Mouse (Mus musculus) lung, embryonic 14.5 days (tissue): ENCODE measurements around the gene Fam118b. TPM values are rescaled to one million over a fixed set of nuclear protein-coding genes. Genes with fewer than 3 reads are reported as not detected.
A peak's percentile ranks its signal among the peaks of the same experiment; 100 is the strongest.

ENCODE experiments used
- ATAC-seq: fragments of 200-750 bp; cut with Nextera tagmentation; 2 replicates; pipeline ENCODE4 v1.8.0; 2017; ENCODE audit warnings: mild to moderate bottlenecking, moderate TSS enrichment, moderate library complexity; ENCODE audit not compliant: insufficient read depth
- DNase-seq: peaks from one replicate; pipeline ENCODE4 v3.0.0-alpha.2; 2015
- H3K27ac ChIP-seq: fragments of 300-500 bp; sonication (generic); 2 replicates; pipeline ENCODE4 v1.5.1; 2014; ENCODE audit warnings: low read depth, mild to moderate bottlenecking, moderate library complexity
- H3K27me3 ChIP-seq: fragments of 300-500 bp; sonication (generic); 2 replicates; pipeline ENCODE4 v1.6.1; 2014; ENCODE audit warnings: low read length, control low read depth; ENCODE audit not compliant: insufficient read depth
- H3K36me3 ChIP-seq: fragments of 300-500 bp; sonication (generic); 2 replicates; pipeline ENCODE4 v1.6.1; 2014; ENCODE audit warnings: control low read depth; ENCODE audit not compliant: insufficient read depth
- H3K4me1 ChIP-seq: fragments of 300-500 bp; sonication (generic); 2 replicates; pipeline ENCODE4 v1.6.1; 2014; ENCODE audit warnings: antibody characterized with exemption, control low read depth; ENCODE audit not compliant: insufficient read depth
- H3K4me2 ChIP-seq: fragments of 300-500 bp; sonication (generic); 2 replicates; pipeline ENCODE4 v1.6.1; 2014; ENCODE audit warnings: mild to moderate bottlenecking
- H3K4me3 ChIP-seq: fragments of 300-500 bp; sonication (generic); 2 replicates; pipeline ENCODE4 v1.5.1; 2014; ENCODE audit warnings: low read depth, low read length
- H3K9ac ChIP-seq: fragments of 300-500 bp; sonication (generic); 2 replicates; pipeline ENCODE4 v1.6.1; 2014
- H3K9me3 ChIP-seq: fragments of 300-500 bp; sonication (generic); 2 replicates; pipeline ENCODE4 v1.6.1; 2016; ENCODE audit warnings: low read depth, low read length, control low read depth
- CTCF ChIP-seq: IDR thresholded peaks from 2 replicates; pipeline ENCODE4 v1.5.1; 2016; ENCODE audit warnings: antibody characterized with exemption, low read depth
- WGBS: fragments of 180-500 bp; shearing (Covaris S2); extraction: QIAGEN DNeasy Blood & Tissue Kit; methylation state at CpG from one replicate; pipeline ENCODE4 v1.1.7; 2014; 5-methylcytosine and 5-hydroxymethylcytosine counted together
- polyA plus RNA-seq: library from polyadenylated mRNA; unstranded; fragments of >200 nt; fragmentation: Nextera tagmentation; extraction: Ambion mirVana; gene quantifications from 2 replicates; pipeline ENCODE4 v1.2.1, GENCODE M21; 2014

The Fam118b gene
- polyA plus RNA-seq, result 37.9 and 40.4 TPM in 2 replicates

GRCm38 (mm10) chr9:35267146-35267975 lies at the start of gene Fam118b, which contains the start of gene Rpusd4:
Gene Fam118b (minus strand): TSS chr9:35267805.
Gene Rpusd4 (plus strand): TSS chr9:35267865.
- peak within 1 kb of the TSS; percentile 75 for H3K4me3 ChIP-seq
- ATAC-seq (peak; percentile 97), DNase-seq (peak; percentile 96)
- H3K9ac ChIP-seq, result peak within 1 kb of the TSS; percentile 77
- H3K27me3 ChIP-seq, result no peaks in the 10 kb centered on the region
- H3K4me2 ChIP-seq, result peak within 1 kb of the TSS; percentile 90
- no peaks in the 10 kb centered on the region; the same call in 1 of the 2 replicates for H3K4me1 ChIP-seq
- H3K27ac ChIP-seq, result no peak within 1 kb of the TSS
- WGBS, result under 1% methylated on average over 62 of the region's 62 CpGs
- no peaks in the 10 kb centered on the region for H3K9me3 ChIP-seq
- TF ChIP-seq CTCF, result no peak
- peaks cover 8% of the 10 kb centered on the region for H3K36me3 ChIP-seq

- Histone ChIP-seq H3K4me1 (peaks cover 17% of the 10 kb centered on the region), H3K9me3 (no peaks in the 10 kb centered on the region), H3K4me3 (no peak overlapping the region), H3K36me3 (no peaks in the 10 kb centered on the region), H3K27me3 (no peaks in the 10 kb centered on the region; the same call in 1 of the 2 replicates), H3K27ac (no peak overlapping the region), H3K9ac (no peak overlapping the region), H3K4me2 (no peak overlapping the region)
- no peak for TF ChIP-seq CTCF
- DNase-seq, result no peak
- 55% methylated on average over 3 of the region's 3 CpGs for WGBS
- no peak for ATAC-seq
Observed at GRCm38 (mm10) chr9:35316771-35317211, 49.2 kb upstream of the Fam118b start.

GRCm38 (mm10) chr9:35314254-35314653 lies 46.6 kb upstream of the Fam118b start:
- no peak overlapping the region for H3K4me2 ChIP-seq
- no peaks in the 10 kb centered on the region for H3K9me3 ChIP-seq
- H3K9ac ChIP-seq, result no peak overlapping the region
- no peaks in the 10 kb centered on the region for H3K36me3 ChIP-seq
- peaks cover 17% of the 10 kb centered on the region for H3K4me1 ChIP-seq
- H3K27me3 ChIP-seq, result no peaks in the 10 kb centered on the region; the same call in 1 of the 2 replicates
- DNase-seq (no peak), ATAC-seq (no peak)
- 86% methylated on average over 1 of the region's 1 CpGs for WGBS
- no peak overlapping the region for H3K4me3 ChIP-seq
- TF ChIP-seq CTCF, result no peak
- no peak overlapping the region for H3K27ac ChIP-seq

GRCm38 (mm10) chr9:35313601-35314000 lies 46.0 kb upstream of the Fam118b start:
- H3K9me3 ChIP-seq, result no peaks in the 10 kb centered on the region
- WGBS, result 15% methylated on average over 4 of the region's 4 CpGs
- no peak overlapping the region for H3K4me2 ChIP-seq
- H3K36me3 ChIP-seq, result no peaks in the 10 kb centered on the region
- ATAC-seq (no peak), DNase-seq (peak; percentile 67)
- no peaks in the 10 kb centered on the region; the same call in 1 of the 2 replicates for H3K27me3 ChIP-seq
- H3K4me3 ChIP-seq, result no peak overlapping the region
- H3K9ac ChIP-seq, result no peak overlapping the region
- H3K4me1 ChIP-seq, result peaks cover 13% of the 10 kb centered on the region
- H3K27ac ChIP-seq, result peak overlapping the region; percentile 42; the same call in 1 of the 2 replicates
- TF ChIP-seq CTCF, result no peak

- DNase-seq (no peak), ATAC-seq (no peak)
- Histone ChIP-seq H3K4me2 (no peak overlapping the region), H3K9me3 (no peaks in the 10 kb centered on the region), H3K27me3 (no peaks in the 10 kb centered on the region), H3K4me1 (peaks cover 8% of the 10 kb centered on the region), H3K9ac (no peak overlapping the region), H3K27ac (no peak overlapping the region), H3K4me3 (no peak overlapping the region), H3K36me3 (no peaks in the 10 kb centered on the region)
- no peak for TF ChIP-seq CTCF
- WGBS, result 57% methylated on average over 3 of the region's 3 CpGs
Observed at GRCm38 (mm10) chr9:35312516-35312915, 44.9 kb upstream of the Fam118b start.

- WGBS, result 83% methylated on average over 6 of the region's 6 CpGs
- Histone ChIP-seq H3K9me3 (no peaks in the 10 kb centered on the region), H3K4me1 (peaks cover 5% of the 10 kb centered on the region; the same call in 1 of the 2 replicates), H3K4me2 (no peak overlapping the region), H3K27ac (no peak overlapping the region), H3K4me3 (no peak overlapping the region), H3K9ac (no peak overlapping the region), H3K36me3 (no peaks in the 10 kb centered on the region), H3K27me3 (no peaks in the 10 kb centered on the region)
- DNase-seq (no peak), ATAC-seq (no peak)
- TF ChIP-seq CTCF, result no peak
Observed at GRCm38 (mm10) chr9:35310377-35310776, 42.8 kb upstream of the Fam118b start.

- DNase-seq, result no peak
Observed at GRCm38 (mm10) chr9:35307461-35307860, 39.9 kb upstream of the Fam118b start.

More at GRCm38 (mm10) chr9:35307461-35307860, 39.9 kb upstream of the Fam118b start:
- ATAC-seq, result no peak
- Histone ChIP-seq H3K27me3 (no peaks in the 10 kb centered on the region), H3K36me3 (no peaks in the 10 kb centered on the region), H3K9me3 (no peaks in the 10 kb centered on the region), H3K9ac (no peak overlapping the region), H3K4me3 (no peak overlapping the region), H3K27ac (no peak overlapping the region), H3K4me2 (no peak overlapping the region), H3K4me1 (no peaks in the 10 kb centered on the region)
- 70% methylated on average over 7 of the region's 7 CpGs for WGBS
- TF ChIP-seq CTCF, result no peak
